Mouse (Mus musculus) G1E (cell line): ENCODE results near the gene Ppp2r5e.

ENCODE experiments used
- CTCF ChIP-seq: IDR thresholded peaks from 2 replicates; pipeline ENCODE4 v1.5.1; 2012; ENCODE audit warnings: low read depth, low read length, inconsistent platforms, mixed read lengths
- POLR2AphosphoS5 ChIP-seq: IDR thresholded peaks from 2 replicates; pipeline ENCODE4 v1.6.1; 2012; ENCODE audit warnings: low read depth, low read length, inconsistent platforms; ENCODE audit not compliant: insufficient replicate concordance
- TAL1 ChIP-seq: conservative IDR thresholded peaks from 2 replicates; pipeline ENCODE4 v1.6.1; 2012; ENCODE audit warnings: low read depth, low read length, inconsistent platforms, mixed read lengths

DNA sequence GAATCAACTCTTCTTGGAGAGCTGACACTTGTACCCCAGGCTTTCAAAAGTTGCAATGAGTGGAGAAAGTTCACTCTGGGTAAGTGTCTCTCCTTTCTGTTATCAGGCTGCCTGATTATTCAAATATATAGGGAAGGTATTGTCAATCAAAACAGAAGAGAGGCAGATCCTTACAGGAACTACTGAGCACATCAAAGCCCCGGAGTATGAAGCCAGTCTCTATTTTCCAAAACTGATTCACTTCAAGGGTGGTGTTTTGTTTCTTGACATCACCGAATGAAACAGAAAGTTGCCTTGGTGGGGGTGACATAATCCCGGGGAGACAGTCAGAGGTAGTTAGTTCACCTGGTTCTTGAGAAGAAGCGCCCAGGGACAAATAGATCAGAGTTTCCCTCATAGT is 179.4 kb downstream of the Ppp2r5e start, which contains the start of gene Gphb5:
- TF ChIP-seq CTCF (no peak), POLR2AphosphoS5 (no peak), TAL1 (no peak)
